Mouse (Mus musculus) monocyte, adult 5-6 weeks (primary cell): ENCODE measurements around the gene Lrrc2. TPM values are rescaled to one million over a fixed set of nuclear protein-coding genes. Genes with fewer than 3 reads are reported as not detected.

Source experiments
- ATAC-seq: fragments of 153-309, 156-312 bp; replicated peaks from 2 replicates; pipeline ENCODE4 v1.8.0; 2017; ENCODE audit warnings: mild to moderate bottlenecking; ENCODE audit not compliant: low TSS enrichment, insufficient number of reproducible peaks, severe bottlenecking, poor library complexity, low FRiP score
- total RNA-seq: library from RNA; stranded (forward); fragments of 200-1000, 200-491, 200-594 nt; gene quantifications from 3 replicates; pipeline ENCODE4 v1.2.3, GENCODE M21; 2017

The Lrrc2 gene
- total RNA-seq = not detected in 3 replicates

DNA sequence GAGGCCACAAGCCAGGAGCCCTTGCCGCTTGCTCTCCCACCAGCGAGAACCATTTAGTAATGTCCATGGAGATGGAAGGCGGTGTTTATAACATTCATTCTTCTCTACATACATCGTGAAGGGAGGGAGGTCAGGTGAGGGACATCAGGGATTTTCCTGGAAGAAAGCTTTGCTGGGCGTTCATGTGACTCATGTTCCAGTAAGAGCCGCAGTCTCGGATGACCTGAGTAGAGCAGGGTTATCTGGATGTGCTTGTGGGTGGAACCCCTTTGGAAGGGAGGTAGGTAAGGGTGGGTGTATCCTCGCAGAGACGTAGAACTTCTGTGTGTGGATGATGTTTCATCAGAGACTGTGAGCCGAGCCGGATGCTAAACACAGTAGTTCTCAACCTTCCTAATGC, at the start of gene Lrrc2:
Lrrc2 (plus strand) TSS at position 149 of the 400 bp plus-strand sequence.
- no peak for ATAC-seq

GRCm38 (mm10) chr9:110902271-110902670, 49.1 kb upstream of the Lrrc2 start:
- no peak for ATAC-seq

DNA sequence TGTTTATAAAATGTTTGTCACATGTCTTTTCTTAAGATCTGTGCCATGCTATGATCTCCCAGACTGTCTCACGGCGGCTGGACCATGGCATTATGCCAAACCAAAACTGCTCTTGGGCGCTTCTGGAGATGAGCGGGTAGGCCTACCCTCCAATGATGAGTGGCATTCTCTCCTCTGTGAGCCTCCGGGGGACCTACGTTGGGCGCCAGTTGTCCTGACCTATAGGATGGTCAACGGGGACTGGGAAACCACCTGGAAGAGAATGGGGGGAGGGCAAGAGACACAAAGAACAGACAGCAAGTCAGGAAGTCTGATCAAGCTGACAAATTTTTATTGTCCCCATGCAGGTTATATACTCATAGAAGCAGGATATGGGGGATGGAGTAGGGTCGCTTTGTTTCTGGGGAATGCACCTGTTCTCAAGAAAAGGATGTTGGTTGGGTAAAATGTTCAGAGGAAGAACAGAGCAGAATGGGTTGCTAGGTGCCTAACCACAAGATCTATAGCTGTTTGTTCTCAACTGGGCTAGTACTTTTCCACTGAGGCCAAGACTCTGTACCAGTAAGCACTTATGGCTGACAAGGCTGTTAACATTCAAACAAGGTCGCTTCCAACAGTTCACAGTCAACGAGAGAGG, 44.0 kb upstream of the Lrrc2 start:
- ATAC-seq = no peak

DNA sequence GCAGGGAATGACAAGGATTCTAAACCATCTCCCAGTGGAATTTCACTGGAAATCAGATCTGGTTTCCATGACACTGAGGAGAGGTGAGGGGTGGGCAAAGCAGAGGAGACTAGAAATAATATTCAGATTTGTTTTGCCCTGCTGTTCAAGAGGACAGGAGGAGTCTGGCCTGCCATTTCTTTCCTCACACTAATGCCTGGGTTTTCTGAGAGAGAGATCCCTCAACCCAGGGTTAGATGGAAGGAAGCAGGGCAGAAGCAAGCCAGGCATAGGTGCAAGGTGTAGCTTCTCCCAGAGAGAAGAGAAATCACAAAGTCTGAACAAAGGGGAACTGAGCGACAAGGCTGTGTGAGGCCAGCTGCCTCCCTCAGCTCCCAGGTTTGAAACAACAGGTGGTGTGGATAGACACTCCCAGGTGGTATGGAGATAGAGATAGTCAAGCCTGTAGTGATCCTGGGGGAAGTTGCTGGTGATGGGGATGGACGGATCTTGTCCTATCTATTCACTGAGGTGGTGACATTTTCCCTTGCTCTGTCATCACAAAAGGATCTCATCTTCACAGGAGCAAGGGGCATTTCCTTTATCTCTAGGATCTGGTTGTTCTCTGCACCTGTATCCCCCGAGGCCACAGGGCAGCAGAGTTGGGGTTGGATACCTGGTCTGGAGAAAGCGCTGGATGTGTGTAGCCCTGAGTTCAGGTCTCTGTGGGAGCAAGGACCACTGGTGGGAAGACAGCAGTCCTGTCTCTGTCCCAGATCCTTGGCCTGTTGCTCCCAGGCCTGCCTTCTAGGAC, 43.3 kb upstream of the Lrrc2 start:
- ATAC-seq = no peak

- no peak for ATAC-seq
Observed at GRCm38 (mm10) chr9:110908631-110909016, 42.7 kb upstream of the Lrrc2 start.

DNA sequence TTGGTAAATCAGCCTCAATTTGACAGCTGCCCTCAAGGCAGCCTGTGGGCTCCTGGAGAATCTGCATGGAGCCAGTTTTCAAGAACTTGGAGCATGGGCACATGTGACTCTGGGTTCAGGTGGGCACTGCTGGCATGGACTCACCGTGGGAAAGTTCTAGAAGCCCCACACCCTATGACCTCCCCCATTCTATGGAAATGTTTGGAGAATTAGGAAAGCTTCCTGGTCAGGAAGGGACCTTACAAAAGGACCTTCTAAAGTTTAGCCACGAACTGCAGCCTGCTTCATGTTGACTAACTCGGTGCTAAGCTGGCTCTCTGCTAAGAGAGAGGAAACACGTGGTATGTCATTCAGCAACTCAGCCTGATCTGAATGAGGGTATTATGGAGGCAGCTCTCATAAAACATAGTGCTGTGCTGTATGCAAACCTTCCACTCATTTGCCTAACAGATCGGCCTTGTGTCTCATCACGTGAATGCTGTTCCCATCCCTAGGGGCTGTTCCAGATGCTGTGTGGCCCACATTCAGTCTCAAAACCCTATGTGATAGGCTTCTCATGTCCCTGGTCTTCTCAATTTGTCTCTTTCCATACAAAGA, 41.9 kb upstream of the Lrrc2 start:
- no peak for ATAC-seq

DNA sequence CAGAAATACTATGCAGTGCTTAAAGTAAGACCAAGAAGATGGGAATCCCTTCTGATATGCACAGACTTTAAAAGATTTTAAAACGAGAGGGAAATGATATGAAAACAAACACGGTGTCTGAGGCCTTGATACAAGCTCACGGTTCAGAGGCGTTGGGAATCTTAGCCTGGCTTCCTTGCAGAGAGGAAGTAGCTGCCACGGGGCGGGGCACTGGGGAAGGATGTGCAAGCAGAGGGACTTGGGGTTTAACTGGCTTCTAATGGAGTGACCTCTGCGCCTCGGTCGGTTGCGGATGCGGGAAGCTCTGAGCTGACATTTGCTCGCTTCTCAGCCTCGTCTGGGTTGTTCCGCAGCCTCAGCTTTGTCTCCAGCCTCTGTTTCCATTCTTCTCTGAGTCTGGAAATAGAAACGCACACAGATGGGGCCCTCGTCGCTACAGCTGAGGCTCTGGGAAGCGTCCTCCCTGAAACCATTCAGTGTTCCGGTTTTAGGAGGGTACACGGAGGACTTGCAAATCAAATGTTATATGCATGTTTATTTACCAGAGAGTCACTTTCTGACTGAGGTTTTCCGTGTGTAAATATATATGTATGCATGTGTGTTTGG, 36.6 kb upstream of the Lrrc2 start:
- no peak for ATAC-seq

GRCm38 (mm10) chr9:110915466-110915865, 35.9 kb upstream of the Lrrc2 start:
- no peak for ATAC-seq

DNA sequence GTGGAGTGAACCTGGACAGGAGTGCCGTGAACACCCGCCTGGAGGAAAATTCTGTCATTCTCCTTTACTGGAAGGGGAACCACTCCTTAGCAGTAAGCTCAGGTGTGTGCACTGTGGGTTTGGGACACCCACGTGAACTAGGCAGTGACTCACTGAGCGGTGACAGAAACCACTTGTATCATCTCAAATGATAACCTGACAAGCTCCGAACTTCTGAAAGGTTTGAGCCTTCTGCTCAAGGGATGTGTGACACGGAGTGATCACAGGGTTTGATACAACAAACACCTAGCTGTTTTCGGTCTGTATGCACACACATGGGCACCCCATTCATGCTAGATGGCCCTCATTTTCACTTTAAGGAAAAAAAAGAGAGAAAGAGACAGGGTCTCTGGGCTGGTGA, 34.6 kb upstream of the Lrrc2 start, which contains the start of gene Fam240a:
Fam240a (minus strand) TSS at position 76 of the 400 bp plus-strand sequence.
- ATAC-seq = no peak

GRCm38 (mm10) chr9:110920665-110921419, 30.5 kb upstream of the Lrrc2 start:
- ATAC-seq = no peak

- ATAC-seq = no peak; the same call in 1 of the 2 replicates
Observed at GRCm38 (mm10) chr9:110922759-110923158, 28.6 kb upstream of the Lrrc2 start.

DNA sequence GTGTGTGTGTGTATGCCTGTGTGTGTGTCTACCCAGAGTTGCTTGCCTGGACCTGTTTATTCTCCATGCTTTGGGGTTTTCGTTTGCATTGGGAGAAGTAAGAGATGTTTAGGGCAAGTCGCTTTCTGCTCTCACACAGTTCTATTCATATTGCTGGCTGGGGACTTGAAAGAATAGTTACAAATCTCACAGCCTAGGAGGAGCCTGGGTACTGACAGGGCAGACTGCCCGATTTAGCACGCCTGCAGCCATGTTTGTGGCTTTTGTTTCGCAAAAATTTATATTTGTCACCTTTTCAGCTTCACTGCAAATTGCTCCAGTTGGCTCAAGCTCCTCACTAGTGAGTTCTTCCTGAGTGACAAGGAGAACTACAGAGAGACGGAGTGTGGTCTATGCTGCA, 19.8 kb upstream of the Lrrc2 start:
- no peak for ATAC-seq

DNA sequence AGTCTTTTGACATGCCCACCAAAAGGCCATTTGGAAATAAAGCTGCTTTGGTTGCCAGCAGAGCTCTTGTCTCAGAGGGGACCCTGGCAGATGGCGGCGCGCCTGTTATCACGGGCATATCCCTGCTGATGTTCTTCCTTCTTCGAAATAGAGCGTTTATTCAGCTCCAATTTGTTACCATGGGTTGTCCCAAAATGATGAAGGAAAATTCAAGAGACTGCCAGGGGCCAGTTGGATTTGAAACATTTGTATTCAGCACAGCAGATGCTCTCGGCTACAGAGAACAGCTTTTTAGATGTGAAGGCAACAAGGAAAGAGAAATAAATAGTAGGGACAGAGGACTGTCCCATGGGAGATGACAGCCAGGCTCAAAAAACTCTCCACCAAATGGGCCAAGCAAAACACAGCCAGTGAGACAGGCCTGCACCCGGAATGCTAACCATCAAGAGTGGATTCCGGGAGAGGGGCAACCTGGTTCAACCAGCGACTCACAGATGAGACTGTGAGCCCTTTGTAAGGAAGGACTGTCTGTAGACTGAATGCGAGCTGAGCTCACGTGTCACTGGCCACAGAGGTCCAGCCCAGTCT, 17.4 kb upstream of the Lrrc2 start:
- ATAC-seq = no peak

- ATAC-seq = no peak
Observed at GRCm38 (mm10) chr9:110935941-110936340, 15.4 kb upstream of the Lrrc2 start.

DNA sequence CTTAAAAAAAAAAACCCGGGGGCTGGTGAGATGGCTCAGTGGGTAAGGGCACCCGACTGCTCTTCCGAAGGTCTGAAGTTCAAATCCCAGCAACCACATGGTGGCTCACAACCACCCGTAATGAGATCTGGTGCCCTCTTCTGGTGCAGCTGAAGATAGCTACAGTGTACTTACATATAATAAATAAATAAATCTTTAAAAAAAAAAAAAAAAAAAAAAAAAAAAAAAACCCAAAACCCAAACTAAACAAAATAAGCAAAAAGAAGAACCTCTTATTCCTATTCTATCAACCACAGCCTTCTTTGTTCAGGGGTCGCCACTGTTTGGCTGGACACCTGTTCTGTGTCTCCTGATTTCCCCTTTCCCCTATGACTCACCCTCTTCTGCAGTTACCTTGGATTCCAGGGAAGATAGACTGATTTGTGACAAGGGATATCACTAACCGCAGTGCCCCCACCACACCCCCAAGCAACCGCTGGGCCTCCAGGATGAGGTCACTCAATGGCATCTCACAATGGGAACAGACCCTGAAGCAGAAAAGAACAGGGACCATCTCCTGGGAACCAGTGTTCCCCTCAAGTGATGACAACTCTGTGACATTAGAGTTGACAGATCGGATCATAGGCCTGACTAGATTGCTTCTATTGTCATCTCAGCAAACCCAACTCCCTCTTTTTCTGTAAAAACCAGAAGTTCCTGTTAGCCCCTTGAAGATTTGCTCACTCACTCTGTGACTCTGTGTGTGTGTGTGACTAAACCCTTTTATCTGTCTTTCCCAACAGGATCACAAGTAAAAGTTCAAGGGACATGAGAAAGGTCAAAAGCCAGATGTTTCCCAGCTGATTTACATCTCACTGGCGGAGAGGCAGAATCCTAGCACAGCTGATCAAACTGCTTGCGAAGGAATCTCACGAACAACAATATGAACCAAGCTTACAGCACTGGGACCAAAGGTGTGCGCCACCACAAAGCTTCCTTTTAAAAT, 13.5 kb upstream of the Lrrc2 start:
- ATAC-seq = no peak

DNA sequence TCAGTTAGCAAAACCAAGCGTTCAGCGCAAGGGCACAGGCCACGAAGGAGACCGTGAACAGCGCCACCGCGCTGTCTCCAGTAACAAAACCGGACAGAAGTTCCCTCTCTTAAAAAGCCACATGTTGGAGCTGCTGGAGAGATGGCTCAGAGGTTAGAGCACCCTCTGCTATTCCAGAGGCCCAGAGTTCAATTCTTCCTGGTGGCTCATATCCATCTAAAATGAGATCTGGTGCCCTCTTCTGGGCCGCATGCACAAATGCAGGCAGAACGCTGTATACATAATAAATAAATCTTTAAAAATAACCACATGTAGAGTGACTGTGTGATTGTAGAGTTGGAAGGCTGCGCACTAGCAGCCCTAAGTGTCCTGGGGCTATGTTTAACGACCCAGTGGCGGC, 7.1 kb upstream of the Lrrc2 start:
- no peak for ATAC-seq

DNA sequence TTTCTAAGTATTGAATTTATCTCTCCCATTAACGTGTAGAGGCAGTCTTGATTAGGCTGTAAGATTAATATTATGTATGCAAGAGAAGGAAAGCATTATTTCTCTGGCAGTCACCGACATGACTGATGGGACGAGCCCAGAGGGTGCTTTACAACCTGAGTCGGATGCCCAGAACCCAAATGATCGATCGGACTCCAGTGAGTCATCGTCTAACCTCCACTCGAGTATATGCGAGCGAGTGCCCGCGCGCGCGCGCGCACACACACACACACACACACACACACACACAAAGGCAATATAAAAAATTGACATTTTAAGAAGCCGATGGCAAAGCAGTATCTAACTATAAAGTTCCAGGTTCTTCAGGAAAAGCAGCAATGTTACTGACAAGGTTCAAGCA, 6.0 kb upstream of the Lrrc2 start:
- no peak for ATAC-seq
